Mouse (Mus musculus): ENCODE data around the gene Bahcc1. TPM values are rescaled to one million over a fixed set of nuclear protein-coding genes. Genes with fewer than 3 reads are reported as not detected.

Bahcc1 gene
- polyA plus RNA-seq, 1 experiment from 2014 or later = 8.2 TPM

DNA sequence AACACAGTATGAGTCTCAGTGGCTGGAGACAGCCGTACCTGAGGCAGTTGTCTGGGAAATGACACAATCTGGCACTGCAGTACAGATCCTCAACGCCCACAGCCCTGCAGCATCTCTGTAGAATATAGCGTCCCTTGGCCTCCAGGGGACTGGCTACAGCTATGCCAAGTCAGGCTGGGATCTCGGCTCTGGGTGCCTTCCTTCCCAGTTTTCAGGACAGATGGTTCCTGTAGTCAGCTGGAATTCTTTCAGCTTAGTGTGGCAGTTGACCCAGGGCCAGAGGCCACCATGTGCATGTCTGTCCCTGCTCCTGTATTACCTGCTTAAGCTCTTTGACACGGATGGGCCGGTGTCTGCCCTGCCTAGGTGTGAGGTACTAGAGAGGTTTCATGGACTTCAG, 16.2 kb downstream of the Bahcc1 start:
- Histone ChIP-seq H3K9ac (ENCODE audit: low read depth, low read length) (no peak overlapping the region), H3K4me2 (ENCODE audit: low read length) (no peak overlapping the region), H3K4me3 (replicated peaks; ENCODE audit: low read depth, low read length) (no peak overlapping the region), H3K27ac (0 out of 2 replicates have a peak overlapping the region, but pooled peaks have one; percentile 42), H3K4me1 (replicated peaks; ENCODE audit: insufficient read depth, low read length) (peaks cover 48% of the 10 kb centered on the region), H3K27me3 (ENCODE audit: insufficient read depth, low read length) (no peaks in the 10 kb centered on the region), H3K36me3 (ENCODE audit: insufficient read depth, low read length) (no peaks in the 10 kb centered on the region), H3K9me3 (replicated peaks; ENCODE audit: low read length) (no peaks in the 10 kb centered on the region)
- DNase-seq (ENCODE audit: low spot score) (no peak), ATAC-seq (replicated peaks; ENCODE audit: low FRiP score, low read depth) (no peak)
- TF ChIP-seq CTCF (IDR thresholded peaks at IDR 0.05; ENCODE audit: low read depth) = no peak
- WGBS = 75% methylated on average over 6 of the region's 6 CpGs

DNA sequence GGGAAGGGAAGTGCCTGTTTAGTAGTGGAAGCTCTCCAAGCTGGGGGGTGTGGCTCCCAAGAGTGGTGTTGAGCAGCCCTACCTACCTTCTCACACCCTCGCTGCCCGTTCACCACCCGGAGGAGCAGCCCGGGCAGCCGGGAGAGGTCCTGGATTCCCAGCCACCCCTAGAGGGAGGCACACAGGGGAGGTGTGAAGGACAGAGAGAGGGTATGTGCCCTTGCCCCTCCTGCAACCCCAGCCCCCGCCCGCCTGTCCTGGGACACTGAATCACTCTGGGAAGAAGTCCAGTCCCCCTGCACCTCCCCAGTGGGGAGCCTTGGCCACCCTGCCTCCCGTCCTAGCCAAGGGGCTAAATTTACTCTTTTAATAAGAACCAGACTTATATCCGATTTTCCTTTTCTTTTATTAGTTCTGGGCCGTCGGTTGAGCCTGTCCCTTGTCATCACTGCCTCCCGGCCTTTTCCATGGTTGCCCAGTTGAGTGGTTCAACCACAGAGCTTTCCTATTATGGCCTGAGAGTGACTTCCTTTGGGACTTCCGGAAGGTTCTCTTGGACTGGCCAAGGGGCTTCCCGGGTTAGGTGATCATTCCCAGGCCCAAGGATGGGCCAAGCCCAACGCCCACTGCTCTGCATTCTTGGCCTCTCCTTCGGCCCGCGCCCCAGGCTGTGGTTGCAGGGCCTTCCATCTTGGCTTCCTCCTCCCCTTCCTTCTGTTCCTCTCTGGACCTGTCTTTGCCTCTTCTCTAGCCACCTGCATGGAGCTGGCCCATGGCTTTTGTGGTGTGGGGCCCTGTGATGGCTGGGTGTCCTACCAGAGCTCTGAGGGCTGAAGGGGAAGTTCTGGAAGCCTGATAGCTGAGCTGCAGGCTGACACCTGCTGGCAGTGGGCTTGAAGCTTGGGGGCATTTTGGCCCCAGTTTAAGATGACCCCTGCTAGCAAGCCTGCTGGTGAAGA, 18.5 kb downstream of the Bahcc1 start:
- no peak for ATAC-seq (replicated peaks; ENCODE audit: low FRiP score, low read depth)
- no peak for DNase-seq (ENCODE audit: low spot score)
- Histone ChIP-seq H3K27ac (peak overlapping the region; percentile 69), H3K27me3 (ENCODE audit: insufficient read depth, low read length) (no peaks in the 10 kb centered on the region), H3K4me1 (replicated peaks; ENCODE audit: insufficient read depth, low read length) (peaks cover 61% of the 10 kb centered on the region), H3K4me2 (ENCODE audit: low read length) (no peak overlapping the region), H3K9ac (ENCODE audit: low read depth, low read length) (no peak overlapping the region), H3K9me3 (replicated peaks; ENCODE audit: low read length) (no peaks in the 10 kb centered on the region), H3K36me3 (ENCODE audit: insufficient read depth, low read length) (no peaks in the 10 kb centered on the region), H3K4me3 (replicated peaks; ENCODE audit: low read depth, low read length) (no peak overlapping the region)
- peak; percentile 11; the same call in 1 of the 2 replicates for TF ChIP-seq CTCF (IDR thresholded peaks at IDR 0.05; ENCODE audit: low read depth)
- WGBS = 64% methylated on average over 18 of the region's 18 CpGs

DNA sequence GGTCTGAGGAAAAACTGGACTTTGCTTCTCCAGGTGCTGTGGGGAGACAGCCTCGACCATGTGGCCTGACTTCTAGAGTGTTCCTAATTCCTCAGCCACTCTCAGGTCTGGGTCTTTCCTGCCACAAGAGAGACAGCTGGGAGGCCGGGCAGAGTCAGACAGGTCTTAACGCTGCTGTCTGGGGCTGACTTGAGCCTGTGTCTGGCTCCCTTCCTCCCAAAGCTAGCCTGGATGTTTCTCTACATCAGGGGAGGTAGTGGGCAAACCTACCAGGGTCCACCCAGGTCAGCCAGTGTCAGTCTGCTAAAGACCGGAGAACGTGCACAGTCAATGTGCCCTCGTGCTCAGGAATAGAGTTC, 19.2 kb downstream of the Bahcc1 start:
- Histone ChIP-seq H3K9me3 (replicated peaks; ENCODE audit: low read length) (no peaks in the 10 kb centered on the region), H3K4me2 (ENCODE audit: low read length) (no peak overlapping the region; the same call in 1 of the 2 replicates), H3K27me3 (ENCODE audit: insufficient read depth, low read length) (no peaks in the 10 kb centered on the region), H3K4me3 (replicated peaks; ENCODE audit: low read depth, low read length) (no peak overlapping the region), H3K4me1 (replicated peaks; ENCODE audit: insufficient read depth, low read length) (peaks cover 65% of the 10 kb centered on the region), H3K9ac (ENCODE audit: low read depth, low read length) (no peak overlapping the region), H3K27ac (peak overlapping the region; percentile 69), H3K36me3 (ENCODE audit: insufficient read depth, low read length) (no peaks in the 10 kb centered on the region)
- TF ChIP-seq CTCF (IDR thresholded peaks at IDR 0.05; ENCODE audit: low read depth) = no peak
- DNase-seq (ENCODE audit: low spot score) (no peak), ATAC-seq (replicated peaks; ENCODE audit: low FRiP score, low read depth) (no peak)
- 48% methylated on average over 6 of the region's 6 CpGs for WGBS

DNA sequence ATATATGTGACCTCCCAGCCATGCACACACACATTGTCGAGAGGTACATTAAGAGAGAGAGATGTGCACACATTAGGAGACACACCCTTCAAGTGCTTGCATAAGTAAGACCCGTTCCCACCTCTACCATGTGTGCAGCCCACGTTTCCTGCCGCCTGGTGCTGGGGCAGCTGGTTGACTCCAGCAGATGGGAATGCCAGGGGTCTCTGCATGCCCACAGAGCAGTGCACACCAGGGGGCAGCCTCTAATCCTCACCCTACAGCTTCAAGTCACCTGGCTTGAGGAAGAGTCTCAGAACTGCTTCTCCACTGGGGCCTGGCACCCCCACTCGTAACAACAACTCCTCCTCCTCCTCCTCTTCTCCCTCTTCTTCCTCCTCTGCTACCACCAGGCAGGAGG, 19.7 kb downstream of the Bahcc1 start:
- peak; percentile 8; the same call in 1 of the 2 replicates for ATAC-seq (replicated peaks; ENCODE audit: low FRiP score, low read depth)
- H3K4me3 ChIP-seq (replicated peaks; ENCODE audit: low read depth, low read length) = no peak overlapping the region
- H3K27ac ChIP-seq = peak overlapping the region; percentile 69
- no peaks in the 10 kb centered on the region for H3K9me3 ChIP-seq (replicated peaks; ENCODE audit: low read length)
- peak; percentile 42 for TF ChIP-seq CTCF (IDR thresholded peaks at IDR 0.05; ENCODE audit: low read depth)
- H3K4me1 ChIP-seq (replicated peaks; ENCODE audit: insufficient read depth, low read length) = peaks cover 65% of the 10 kb centered on the region
- 40% methylated on average over 5 of the region's 5 CpGs for WGBS
- DNase-seq (ENCODE audit: low spot score) = peak; percentile 39
- no peaks in the 10 kb centered on the region for H3K27me3 ChIP-seq (ENCODE audit: insufficient read depth, low read length)
- H3K9ac ChIP-seq (ENCODE audit: low read depth, low read length) = no peak overlapping the region
- no peak overlapping the region; the same call in 1 of the 2 replicates for H3K4me2 ChIP-seq (ENCODE audit: low read length)
- no peaks in the 10 kb centered on the region for H3K36me3 ChIP-seq (ENCODE audit: insufficient read depth, low read length)

DNA sequence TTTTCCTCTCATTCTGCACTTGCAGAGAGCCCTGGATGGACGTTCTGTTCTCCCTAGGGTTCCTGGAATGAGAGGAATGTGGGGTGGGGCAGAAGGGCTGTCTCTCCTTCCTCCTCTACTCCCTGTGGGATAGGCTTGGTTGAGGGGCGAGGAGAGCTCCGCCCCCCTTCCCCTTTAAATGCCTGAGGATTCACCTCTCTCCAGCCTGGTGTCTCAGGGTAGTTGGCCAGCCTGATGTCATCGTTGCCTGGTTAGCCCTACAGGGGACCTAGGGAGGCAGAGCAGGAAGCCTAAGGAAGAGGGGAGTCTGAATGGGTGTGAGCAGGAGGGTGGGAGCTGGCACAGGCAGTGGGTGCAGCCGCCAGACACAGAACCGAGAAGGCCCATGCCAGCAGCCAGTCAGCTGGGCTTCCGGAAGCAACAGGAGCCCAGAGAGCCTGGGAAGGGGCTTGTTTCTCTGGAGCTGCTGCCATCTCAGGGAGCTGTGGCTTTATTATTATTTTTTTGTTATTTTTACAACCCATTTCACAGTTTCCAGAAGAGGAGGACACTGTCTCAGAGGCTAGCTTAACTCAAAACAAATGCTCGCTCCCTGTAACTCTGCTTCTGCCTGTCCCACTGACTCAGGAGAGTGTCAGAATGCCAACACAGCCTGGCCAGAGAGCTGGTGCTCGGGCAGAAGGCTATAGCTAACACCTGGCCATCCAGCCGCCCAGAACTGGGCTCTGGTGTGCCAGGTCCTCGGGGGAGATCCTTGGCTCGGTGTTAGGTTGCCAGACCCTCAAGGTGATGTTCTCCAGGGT, 20.3 kb downstream of the Bahcc1 start:
- H3K36me3 ChIP-seq (ENCODE audit: insufficient read depth, low read length) = no peaks in the 10 kb centered on the region
- H3K4me2 ChIP-seq (ENCODE audit: low read length) = no peak overlapping the region; the same call in 1 of the 2 replicates
- H3K4me3 ChIP-seq (replicated peaks; ENCODE audit: low read depth, low read length) = no peak overlapping the region
- no peak for TF ChIP-seq CTCF (IDR thresholded peaks at IDR 0.05; ENCODE audit: low read depth)
- no peaks in the 10 kb centered on the region for H3K27me3 ChIP-seq (ENCODE audit: insufficient read depth, low read length)
- 51% methylated on average over 12 of the region's 12 CpGs for WGBS
- H3K9me3 ChIP-seq (replicated peaks; ENCODE audit: low read length) = no peaks in the 10 kb centered on the region
- H3K4me1 ChIP-seq (replicated peaks; ENCODE audit: insufficient read depth, low read length) = peaks cover 64% of the 10 kb centered on the region
- DNase-seq (ENCODE audit: low spot score) (peak; percentile 89), ATAC-seq (replicated peaks; ENCODE audit: low FRiP score, low read depth) (peak; percentile 53)
- H3K9ac ChIP-seq (ENCODE audit: low read depth, low read length) = no peak overlapping the region
- H3K27ac ChIP-seq = peak overlapping the region; percentile 69

DNA sequence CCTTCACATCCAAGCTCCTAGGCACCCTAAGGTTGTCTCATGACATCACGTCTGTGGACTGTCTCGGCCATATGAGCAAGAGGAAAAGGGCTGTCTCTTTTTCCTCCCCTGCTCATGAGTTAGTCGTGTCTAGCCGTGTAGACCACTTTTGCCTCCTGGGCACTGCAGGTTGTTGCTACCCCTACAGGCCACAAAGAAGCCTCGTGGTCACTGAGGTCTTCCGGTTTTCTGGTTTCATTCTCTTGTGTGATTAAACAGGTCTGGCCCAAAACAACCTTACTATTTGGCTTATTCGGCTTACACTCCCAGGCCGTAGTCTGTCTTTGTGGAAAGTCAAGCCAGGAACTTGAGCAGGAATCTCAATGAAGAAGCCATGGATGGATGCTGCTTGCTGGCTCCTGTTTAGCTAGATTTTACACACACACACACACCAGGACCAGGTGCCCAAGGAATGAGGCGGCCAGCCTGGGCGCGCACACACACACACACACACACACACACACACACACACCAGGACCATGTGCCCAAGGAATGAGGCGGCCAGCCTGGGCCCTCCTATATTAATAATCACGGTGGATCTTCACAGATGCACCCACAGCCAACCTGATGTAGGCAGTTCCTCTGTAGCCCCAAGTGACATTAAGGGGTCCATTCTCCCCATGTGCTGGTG, 21.0 kb downstream of the Bahcc1 start:
- H3K9ac ChIP-seq (ENCODE audit: low read depth, low read length) = no peak overlapping the region
- DNase-seq (ENCODE audit: low spot score) = no peak
- no peak for TF ChIP-seq CTCF (IDR thresholded peaks at IDR 0.05; ENCODE audit: low read depth)
- ATAC-seq (replicated peaks; ENCODE audit: low FRiP score, low read depth) = no peak
- peaks cover 61% of the 10 kb centered on the region for H3K4me1 ChIP-seq (replicated peaks; ENCODE audit: insufficient read depth, low read length)
- H3K27me3 ChIP-seq (ENCODE audit: insufficient read depth, low read length) = no peaks in the 10 kb centered on the region
- H3K4me3 ChIP-seq (replicated peaks; ENCODE audit: low read depth, low read length) = no peak overlapping the region
- H3K36me3 ChIP-seq (ENCODE audit: insufficient read depth, low read length) = no peaks in the 10 kb centered on the region
- peak overlapping the region; percentile 69; the same call in 1 of the 2 replicates for H3K27ac ChIP-seq
- no peaks in the 10 kb centered on the region for H3K9me3 ChIP-seq (replicated peaks; ENCODE audit: low read length)
- WGBS = 88% methylated on average over 13 of the region's 13 CpGs
- H3K4me2 ChIP-seq (ENCODE audit: low read length) = no peak overlapping the region

All from kidney, postnatal 0 days (tissue).